In the genomic region with DNA sequence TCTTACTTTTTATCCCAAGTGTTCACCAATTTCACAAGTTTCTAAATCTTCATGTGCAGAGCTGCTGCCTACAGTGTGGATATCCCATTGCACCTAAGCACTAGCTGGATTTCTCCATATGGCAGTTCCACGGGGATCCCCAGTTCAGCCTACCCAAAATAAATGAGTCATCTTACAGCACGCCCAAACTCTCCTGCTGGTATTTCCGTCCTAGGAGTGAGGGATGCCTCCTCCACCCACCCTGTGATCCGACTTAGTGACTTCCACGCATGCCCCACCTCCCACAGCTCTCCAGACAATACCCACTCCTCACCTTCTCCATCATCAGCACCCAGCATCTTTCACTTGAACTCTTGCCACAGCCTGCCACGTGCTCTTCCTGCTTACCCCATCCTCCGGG, we compare ENCODE assay signal across 30 mouse cellular contexts. TPM values are rescaled to one million over a fixed set of nuclear protein-coding genes. Genes with fewer than 3 reads are reported as not detected.
DNase-seq lines count a peak whose midpoint lies in the region; ATAC-seq lines count a peak whose summit lies in the region.
"Had no signal": no experiment of that assay in that cellular context is flagged by ENCODE, and none has a peak within 500 bp of the region (broad histone marks: within the 10 kb centered on the region; RNA-seq: fewer than 3 reads in every experiment).

No protein-coding gene starts in this region.

- H3K9me3 ChIP-seq in forebrain, embryonic 11.5 days (ENCODE audit: control insufficient read depth, low read length) = no peaks in the 10 kb centered on the region
- H3K9me3 ChIP-seq: embryonic facial prominence, embryonic 12.5 days; forebrain, embryonic 15.5 days; heart, embryonic 15.5 days; hindbrain, embryonic 15.5 days; intestine, embryonic 15.5 days; limb, embryonic 10.5 days; midbrain, embryonic 12.5 days had no signal

- peaks cover 4% of the 10 kb centered on the region; the same call in 1 of the 2 replicates for H3K4me1 ChIP-seq in forebrain, embryonic 11.5 days (replicated peaks; ENCODE audit: control insufficient read depth, insufficient read depth, low read length)
- H3K4me1 ChIP-seq: heart, embryonic 15.5 days; intestine, embryonic 15.5 days had no signal

- H3K9ac ChIP-seq in forebrain, embryonic 11.5 days (ENCODE audit: low read length) = no peak overlapping the region
- H3K9ac ChIP-seq: embryonic facial prominence, embryonic 12.5 days; forebrain, embryonic 15.5 days; heart, embryonic 15.5 days; hindbrain, embryonic 15.5 days; intestine, embryonic 15.5 days; liver, postnatal 0 days; midbrain, embryonic 12.5 days had no signal

- peak; percentile 71 to 80 for DNase-seq in left cerebral cortex, adult 18-20 months (ENCODE audit: low spot score in 2 of 2)
- DNase-seq in left cerebral cortex, postnatal 10 days (ENCODE audit: extremely low spot score in 1 of 2, low spot score in 2 of 2) = no peak
- peak; percentile 81 to 87 for DNase-seq in frontal cortex, adult 2 months (ENCODE audit: extremely low spot score in 1 of 2, low spot score in 1 of 2)
- DNase-seq in left cerebral cortex, adult 9 months (ENCODE audit: low spot score in 2 of 2) = peak; percentile 62 to 81
- peak; percentile 85 for DNase-seq in telencephalon, adult 2 months (ENCODE audit: low read depth, low spot score)
- DNase-seq in forebrain, embryonic 11.5 days (ENCODE audit: low spot score) = no peak
- DNase-seq in urinary bladder, postnatal 25 days (ENCODE audit: low spot score) = no peak
- DNase-seq: adrenal gland, postnatal 25 days; cerebellum, adult 18-20 months; cerebellum, postnatal 36 days; gastrocnemius, postnatal 14 days; heart, adult 2 months; heart, postnatal 4 days; kidney, adult 9 months; kidney, postnatal 36 days; liver, postnatal 0 days; lung, postnatal 10 days; retina, postnatal 1 day had no signal

- H3K4me2 ChIP-seq in forebrain, embryonic 11.5 days (ENCODE audit: low read depth, low read length, severe bottlenecking) = no peak overlapping the region
- H3K4me2 ChIP-seq: embryonic facial prominence, embryonic 12.5 days; forebrain, embryonic 15.5 days; heart, embryonic 15.5 days; hindbrain, embryonic 15.5 days; intestine, embryonic 15.5 days; midbrain, embryonic 12.5 days had no signal

- intact Hi-C loops in left cerebral cortex, postnatal 10 days (cut with DNase I) = no loop called here

- no peaks in the 10 kb centered on the region for H3K27me3 ChIP-seq in forebrain, embryonic 11.5 days (ENCODE audit: control insufficient read depth, insufficient read depth, low read length)
- H3K27me3 ChIP-seq: forebrain, embryonic 15.5 days had no signal

- no peaks in the 10 kb centered on the region for H3K36me3 ChIP-seq in forebrain, embryonic 11.5 days (ENCODE audit: control insufficient read depth, insufficient read depth, low read length)
- H3K36me3 ChIP-seq: embryonic facial prominence, embryonic 12.5 days; forebrain, embryonic 15.5 days; heart, embryonic 15.5 days; hindbrain, embryonic 15.5 days; intestine, embryonic 15.5 days; limb, embryonic 10.5 days; midbrain, embryonic 12.5 days had no signal

- no peak overlapping the region for H3K4me3 ChIP-seq in forebrain, embryonic 11.5 days (ENCODE audit: low read depth, low read length)
- H3K4me3 ChIP-seq: embryonic facial prominence, embryonic 12.5 days; erythroblast, embryonic 14.5 days; forebrain, embryonic 15.5 days; heart, adult 2 months; heart, embryonic 15.5 days; hindbrain, embryonic 15.5 days; intestine, embryonic 15.5 days; limb, embryonic 10.5 days; midbrain, embryonic 12.5 days had no signal

- ATAC-seq in forebrain, embryonic 11.5 days (replicated peaks; ENCODE audit: low FRiP score) = no peak
- ATAC-seq: forebrain, embryonic 15.5 days; intestine, embryonic 15.5 days; liver, postnatal 0 days; Patski had no signal

- no peak overlapping the region for H3K27ac ChIP-seq in forebrain, embryonic 11.5 days (ENCODE audit: low read depth, low read length)
- H3K27ac ChIP-seq: embryonic facial prominence, embryonic 12.5 days; forebrain, embryonic 15.5 days; heart, adult 2 months; heart, embryonic 15.5 days; hindbrain, embryonic 15.5 days; intestine, embryonic 15.5 days; limb, embryonic 10.5 days; midbrain, embryonic 12.5 days had no signal

- WGBS in forebrain, embryonic 11.5 days = 84% methylated on average over 7 of the region's 7 CpGs

RNA-seq across cellular contexts. Expression of gene Kcnh5, which starts 5.5 kb away (rescaled TPM):
- total RNA-seq in left cerebral cortex, adult 18-20 months (2021) = 10 to 100 TPM; 54.5 to 79.2 TPM
- 10 to 100 TPM; 63.0 to 73.0 TPM for total RNA-seq in left cerebral cortex, postnatal 10 days (2021)
- 5.5 and 7.4 TPM in 2 replicates for polyA plus RNA-seq in frontal cortex, adult 2 months (2012; rRNA removed)
- 0.84 and 0.88 TPM in 2 replicates for polyA plus RNA-seq in forebrain, embryonic 11.5 days (2014; fragmentation: Nextera tagmentation; extraction: Ambion mirVana)
- total RNA-seq: heart, adult 2 months; heart, postnatal 4 days; liver, adult 2 months; monocyte, adult 5-6 weeks had no signal
- polyA plus RNA-seq: erythroblast, embryonic 14.5 days; heart, adult 2 months; heart, embryonic 15.5 days; liver, adult 2 months; liver, postnatal 0 days; Patski; thymus, postnatal 0 days had no signal

Comparison
In these comparisons a context has a peak if more than half of its experiments do, and no peak if none do; other contexts are left out.
1. DNase-seq: peak in left cerebral cortex, adult 18-20 months (2 of 2), frontal cortex, adult 2 months (2 of 2), left cerebral cortex, adult 9 months (2 of 2) and telencephalon, adult 2 months (single experiment); none in left cerebral cortex, postnatal 10 days (0 of 2), forebrain, embryonic 11.5 days (single experiment) and urinary bladder, postnatal 25 days (single experiment).